Mouse (Mus musculus) intestine, postnatal 0 days (tissue): ENCODE data around the gene Gm9918. TPM values are rescaled to one million over a fixed set of nuclear protein-coding genes. Genes with fewer than 3 reads are reported as not detected.

ENCODE experiments used
- ATAC-seq: fragments of 200-750 bp; cut with Nextera tagmentation; 2 replicates; pipeline ENCODE4 v1.8.0; 2017; ENCODE audit warnings: mild to moderate bottlenecking, moderate TSS enrichment, moderate library complexity
- H3K27ac ChIP-seq: fragments of 300-500 bp; sonication (generic); 2 replicates; pipeline ENCODE4 v1.5.1; 2014; ENCODE audit warnings: mild to moderate bottlenecking, low read depth, low read length, moderate library complexity
- H3K27me3 ChIP-seq: fragments of 300-500 bp; sonication (generic); replicated peaks from 2 replicates; pipeline ENCODE4 v1.6.1; 2014; ENCODE audit warnings: low read length, mixed read lengths; ENCODE audit not compliant: control insufficient read depth, insufficient read depth
- H3K36me3 ChIP-seq: fragments of 300-500 bp; sonication (generic); 2 replicates; pipeline ENCODE4 v1.6.1; 2014; ENCODE audit warnings: mild to moderate bottlenecking, moderate library complexity; ENCODE audit not compliant: control insufficient read depth, insufficient read depth
- H3K4me1 ChIP-seq: fragments of 300-500 bp; sonication (generic); replicated peaks from 2 replicates; pipeline ENCODE4 v1.6.1; 2014; ENCODE audit warnings: antibody characterized with exemption, low read length, mixed read lengths; ENCODE audit not compliant: control insufficient read depth, insufficient read depth
- H3K4me2 ChIP-seq: fragments of 300-500 bp; sonication (generic); replicated peaks from 2 replicates; pipeline ENCODE4 v1.6.1; 2014; ENCODE audit warnings: low read depth, mild to moderate bottlenecking, moderate library complexity
- H3K4me3 ChIP-seq: fragments of 300-500 bp; sonication (generic); 2 replicates; pipeline ENCODE4 v1.5.1; 2014; ENCODE audit warnings: low read depth, low read length
- H3K9ac ChIP-seq: fragments of 300-500 bp; sonication (generic); 2 replicates; pipeline ENCODE4 v1.6.1; 2014; ENCODE audit warnings: mild to moderate bottlenecking, low read depth, low read length
- H3K9me3 ChIP-seq: fragments of 300-500 bp; sonication (generic); 2 replicates; pipeline ENCODE4 v1.6.1; 2016; ENCODE audit warnings: mixed run types; ENCODE audit not compliant: control insufficient read depth
- CTCF ChIP-seq: sonication (generic); IDR thresholded peaks from 2 replicates; pipeline ENCODE4 v1.5.1; 2016; ENCODE audit warnings: low read depth, mild to moderate bottlenecking, control low read depth, antibody characterized with exemption, moderate library complexity
- WGBS: fragments of 180-500 bp; shearing (Covaris S2); extraction: QIAGEN DNeasy Blood & Tissue Kit; methylation state at CpG from one replicate; pipeline ENCODE4 v1.1.7; 2014; 5-methylcytosine and 5-hydroxymethylcytosine counted together
- polyA plus RNA-seq: library from polyadenylated mRNA; unstranded; fragments of >200 nt; fragmentation: Nextera tagmentation; extraction: Ambion mirVana; gene quantifications from 2 replicates; pipeline ENCODE4 v1.2.1, GENCODE M21; 2015

Gm9918 gene
- polyA plus RNA-seq, 1 experiment from 2014 or later: not detected

GRCm38 (mm10) chr15:102262582-102262981, 7.8 kb upstream of the Gm9918 start:
- H3K9me3 ChIP-seq: no peaks in the 10 kb centered on the region
- H3K9ac ChIP-seq: no peak overlapping the region
- WGBS: 42% methylated on average over 7 of the region's 7 CpGs
- no peak overlapping the region for H3K27ac ChIP-seq
- 0 out of 2 replicates have a peak, but pooled peaks cover 2% of the 10 kb centered on the region for H3K4me1 ChIP-seq
- H3K4me3 ChIP-seq: no peak overlapping the region
- no peaks in the 10 kb centered on the region for H3K36me3 ChIP-seq
- TF ChIP-seq CTCF: no peak
- H3K4me2 ChIP-seq: no peak overlapping the region
- 0 out of 2 replicates have a peak, but pooled peaks cover under 1% of the 10 kb centered on the region for H3K27me3 ChIP-seq
- no peak for ATAC-seq

- H3K36me3 ChIP-seq: no peaks in the 10 kb centered on the region
Observed at GRCm38 (mm10) chr15:102263037-102263436, 7.3 kb upstream of the Gm9918 start.

GRCm38 (mm10) chr15:102265548-102265947, 4.8 kb upstream of the Gm9918 start:
- H3K9ac ChIP-seq: no peak overlapping the region
- H3K9me3 ChIP-seq: no peaks in the 10 kb centered on the region
- no peak overlapping the region for H3K4me2 ChIP-seq
- ATAC-seq: no peak
- WGBS: 83% methylated on average over 5 of the region's 5 CpGs
- H3K4me3 ChIP-seq: no peak overlapping the region
- H3K27me3 ChIP-seq: no peaks in the 10 kb centered on the region
- peak; percentile 48 for TF ChIP-seq CTCF
- H3K27ac ChIP-seq: no peak overlapping the region
- no peaks in the 10 kb centered on the region for H3K36me3 ChIP-seq
- H3K4me1 ChIP-seq: no peaks in the 10 kb centered on the region

More at GRCm38 (mm10) chr15:102263037-102263436, 7.3 kb upstream of the Gm9918 start:
- H3K4me2 ChIP-seq: no peak overlapping the region
- ATAC-seq: no peak
- WGBS: 83% methylated on average over 2 of the region's 2 CpGs
- no peaks in the 10 kb centered on the region for H3K27me3 ChIP-seq
- no peaks in the 10 kb centered on the region for H3K9me3 ChIP-seq
- no peak overlapping the region for H3K27ac ChIP-seq
- no peaks in the 10 kb centered on the region for H3K4me1 ChIP-seq
- H3K9ac ChIP-seq: no peak overlapping the region
- H3K4me3 ChIP-seq: no peak overlapping the region
- no peak for TF ChIP-seq CTCF

GRCm38 (mm10) chr15:102271441-102271840, 1.1 kb downstream of the Gm9918 start:
- Histone ChIP-seq H3K4me3 (no peak overlapping the region), H3K36me3 (no peaks in the 10 kb centered on the region), H3K9ac (no peak overlapping the region), H3K27ac (no peak overlapping the region), H3K4me1 (no peaks in the 10 kb centered on the region), H3K4me2 (no peak overlapping the region), H3K27me3 (no peaks in the 10 kb centered on the region), H3K9me3 (no peaks in the 10 kb centered on the region)
- WGBS: 42% methylated on average over 3 of the region's 3 CpGs
- ATAC-seq: no peak
- no peak for TF ChIP-seq CTCF

- no peaks in the 10 kb centered on the region for H3K36me3 ChIP-seq
- no peak overlapping the region for H3K9ac ChIP-seq
- H3K27ac ChIP-seq: no peak overlapping the region
- H3K4me2 ChIP-seq: no peak overlapping the region
- H3K9me3 ChIP-seq: no peaks in the 10 kb centered on the region
- H3K4me1 ChIP-seq: 0 out of 2 replicates have a peak, but pooled peaks cover 3% of the 10 kb centered on the region
- no peaks in the 10 kb centered on the region for H3K27me3 ChIP-seq
- H3K4me3 ChIP-seq: no peak overlapping the region
- TF ChIP-seq CTCF: peak; percentile 51
- ATAC-seq: no peak
- WGBS: 70% methylated on average over 6 of the region's 6 CpGs
Observed at GRCm38 (mm10) chr15:102273982-102274716, 3.8 kb downstream of the Gm9918 start.

GRCm38 (mm10) chr15:102278726-102279091, 8.3 kb downstream of the Gm9918 start:
- no peak for ATAC-seq

More at GRCm38 (mm10) chr15:102278726-102279091, 8.3 kb downstream of the Gm9918 start:
- peaks cover 3% of the 10 kb centered on the region; the same call in 1 of the 2 replicates for H3K4me1 ChIP-seq
- no peaks in the 10 kb centered on the region for H3K9me3 ChIP-seq
- H3K27ac ChIP-seq: peak overlapping the region; percentile 85
- H3K27me3 ChIP-seq: no peaks in the 10 kb centered on the region
- peak overlapping the region; percentile 92 for H3K4me2 ChIP-seq
- H3K36me3 ChIP-seq: peaks cover 15% of the 10 kb centered on the region
- TF ChIP-seq CTCF: no peak
- H3K4me3 ChIP-seq: peak overlapping the region; percentile 88
- WGBS: 32% methylated on average over 7 of the region's 7 CpGs
- 0 out of 2 replicates have a peak overlapping the region, but pooled peaks have one; percentile 71 for H3K9ac ChIP-seq
